Mouse (Mus musculus): ENCODE results near the gene Kifc1. TPM values are rescaled to one million over a fixed set of nuclear protein-coding genes. Genes with fewer than 3 reads are reported as not detected.

Gene Kifc1
- 5.4 and 7.4 TPM in 2 replicates for polyA plus RNA-seq (2016; fragmentation: Nextera tagmentation; extraction: Ambion mirVana)

DNA sequence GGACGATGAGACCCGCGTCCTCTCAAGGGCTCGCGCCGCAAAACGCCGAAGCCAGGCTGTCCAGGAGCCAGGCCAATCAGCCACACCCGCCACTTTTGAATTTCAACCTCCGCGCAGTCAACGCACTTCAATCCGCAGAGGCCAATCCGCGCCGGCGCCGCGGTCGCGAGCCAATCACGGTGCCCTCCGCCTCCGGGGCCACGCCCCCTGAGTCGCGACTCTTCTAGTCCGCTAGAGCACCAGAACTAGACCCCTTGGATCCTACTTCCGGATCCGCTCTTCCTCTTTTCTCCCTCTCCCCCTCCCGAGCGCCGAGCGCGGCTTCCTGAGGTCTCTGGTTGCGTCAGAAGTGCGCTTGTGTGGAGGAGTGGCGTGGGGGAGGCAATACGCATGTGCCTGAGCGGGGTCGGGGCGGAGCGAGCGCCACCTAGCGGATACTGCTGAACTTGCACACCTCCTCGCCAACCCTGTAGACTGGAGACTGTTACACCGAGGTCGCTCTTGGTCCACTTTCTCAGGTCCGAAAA lies at the start of gene Kifc1:
Gene Kifc1 (minus strand): TSS at position 129 of the 527 bp plus-strand sequence.
- Histone ChIP-seq H3K4me2 (peak within 1 kb of the TSS; percentile 69), H3K27me3 (no peaks in the 10 kb centered on the region; the same call in 1 of the 2 replicates), H3K4me1 (peaks cover 13% of the 10 kb centered on the region), H3K4me3 (replicated peaks) (peak within 1 kb of the TSS; percentile 72), H3K9ac (peak within 1 kb of the TSS; percentile 69), H3K36me3 (replicated peaks) (peaks cover 14% of the 10 kb centered on the region), H3K9me3 (no peaks in the 10 kb centered on the region), H3K27ac (peak within 1 kb of the TSS; percentile 76)
- WGBS, result under 1% methylated on average over 49 of the region's 49 CpGs
- ATAC-seq (ENCODE audit: low FRiP score), result peak; percentile 98

DNA sequence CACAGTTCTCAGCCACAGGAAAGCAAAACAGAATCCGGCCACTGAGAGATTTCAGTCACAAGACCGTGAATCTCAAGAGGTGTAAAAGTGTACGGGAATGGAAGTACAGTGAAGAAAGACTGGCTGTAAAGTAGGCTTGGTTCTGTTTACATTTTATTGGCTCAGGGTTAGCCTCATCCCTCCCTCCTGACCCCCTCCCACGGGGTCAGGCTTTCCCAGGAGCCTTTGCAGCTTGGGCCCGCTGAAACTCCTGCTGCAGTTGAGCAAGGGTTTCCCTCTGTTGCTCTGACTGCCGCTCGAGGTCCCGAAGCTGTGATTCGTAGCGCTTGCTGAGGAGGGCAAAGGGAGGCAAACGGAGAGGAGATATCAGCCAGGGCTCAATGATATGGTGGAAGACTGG lies 48.3 kb upstream of the Kifc1 start:
- H3K4me1 ChIP-seq, result peaks cover 23% of the 10 kb centered on the region
- H3K36me3 ChIP-seq (replicated peaks), result peaks cover 58% of the 10 kb centered on the region
- 83% methylated on average over 11 of the region's 11 CpGs for WGBS
- H3K9me3 ChIP-seq, result no peaks in the 10 kb centered on the region
- H3K27me3 ChIP-seq, result no peaks in the 10 kb centered on the region
- ATAC-seq (ENCODE audit: low FRiP score), result no peak
- H3K27ac ChIP-seq, result no peak overlapping the region
- H3K9ac ChIP-seq, result no peak overlapping the region
- H3K4me3 ChIP-seq (replicated peaks), result peak overlapping the region; percentile 87
- peak overlapping the region; percentile 99 for H3K4me2 ChIP-seq

DNA sequence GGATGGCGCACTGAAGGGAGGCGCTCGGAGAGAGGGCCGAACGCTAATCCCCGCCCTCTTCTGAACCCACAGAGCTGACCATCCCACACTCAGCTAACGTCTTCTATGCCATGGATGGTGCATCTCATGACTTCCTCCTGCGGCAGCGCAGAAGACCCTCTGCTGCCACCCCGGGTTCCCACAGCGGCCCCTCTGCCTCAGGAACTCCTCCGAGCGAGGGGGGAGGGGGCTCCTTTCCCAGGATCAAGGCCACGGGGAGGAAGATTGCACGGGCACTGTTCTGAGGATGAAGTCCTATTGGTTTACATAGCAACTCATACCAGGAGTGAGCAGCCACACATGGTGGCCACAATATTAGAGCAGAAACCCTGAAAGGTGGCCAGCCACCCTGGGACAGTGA lies 46.5 kb upstream of the Kifc1 start:
- H3K4me2 ChIP-seq, result no peak overlapping the region
- no peak overlapping the region for H3K9ac ChIP-seq
- peaks cover 64% of the 10 kb centered on the region for H3K36me3 ChIP-seq (replicated peaks)
- H3K4me1 ChIP-seq, result peaks cover 22% of the 10 kb centered on the region
- H3K27me3 ChIP-seq, result no peaks in the 10 kb centered on the region
- ATAC-seq (ENCODE audit: low FRiP score), result no peak
- no peak overlapping the region for H3K27ac ChIP-seq
- no peaks in the 10 kb centered on the region for H3K9me3 ChIP-seq
- H3K4me3 ChIP-seq (replicated peaks), result no peak overlapping the region
- 87% methylated on average over 15 of the region's 15 CpGs for WGBS

DNA sequence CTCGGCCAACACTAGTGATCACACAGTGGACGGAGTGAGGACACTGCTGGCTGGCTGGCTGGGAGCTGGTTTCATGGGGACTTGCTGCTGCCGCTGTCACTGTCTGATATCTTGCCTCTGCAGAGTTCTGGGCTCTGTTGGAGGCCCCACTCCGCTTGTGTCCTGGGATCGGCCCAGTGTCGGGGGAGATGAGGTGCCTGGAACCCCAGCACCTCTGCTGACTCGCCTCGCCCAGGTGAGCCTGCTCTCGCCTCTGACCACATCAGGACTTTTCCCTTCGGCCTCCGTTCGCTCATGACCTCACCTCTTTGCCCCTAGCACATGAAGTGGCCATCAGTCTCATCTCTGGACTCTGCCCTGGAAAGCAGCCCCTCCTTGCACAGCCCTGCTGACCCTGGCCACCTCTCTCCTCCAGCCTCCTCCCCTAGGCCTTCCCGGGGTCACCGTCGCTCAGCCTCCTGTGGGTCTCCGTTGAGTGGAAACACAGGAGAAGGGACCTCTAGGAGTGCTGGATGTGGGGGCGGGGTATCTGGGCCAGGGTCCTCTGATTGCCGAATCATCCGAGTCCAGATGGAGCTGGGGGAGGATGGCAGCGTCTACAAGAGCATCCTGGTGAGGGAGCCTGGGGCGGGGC lies 45.1 kb upstream of the Kifc1 start:
- WGBS, result 89% methylated on average over 21 of the region's 21 CpGs
- H3K9ac ChIP-seq, result no peak overlapping the region
- ATAC-seq (ENCODE audit: low FRiP score), result no peak

DNA sequence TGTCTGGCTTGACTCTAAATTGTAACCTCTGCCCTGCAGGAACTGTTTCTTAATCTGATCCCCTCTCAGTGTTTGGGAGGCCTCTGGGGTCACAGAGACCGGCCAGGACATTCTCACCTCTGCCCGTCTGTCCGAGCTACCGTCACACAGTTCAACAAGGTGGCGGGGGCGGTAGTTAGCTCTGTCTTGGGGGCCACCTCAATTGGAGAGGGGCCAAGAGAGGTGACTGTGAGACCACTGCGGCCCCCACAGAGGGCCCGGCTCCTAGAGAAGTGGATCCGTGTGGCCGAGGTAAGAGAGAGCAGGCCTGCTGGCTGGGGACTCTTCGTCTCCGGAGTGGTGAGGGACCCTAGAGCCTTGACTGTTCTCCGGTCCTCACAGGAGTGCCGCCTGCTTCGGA lies 42.5 kb upstream of the Kifc1 start:
- H3K27me3 ChIP-seq, result no peaks in the 10 kb centered on the region
- ATAC-seq (ENCODE audit: low FRiP score), result no peak
- H3K36me3 ChIP-seq (replicated peaks), result peaks cover 56% of the 10 kb centered on the region
- H3K9me3 ChIP-seq, result no peaks in the 10 kb centered on the region
- no peak overlapping the region for H3K4me2 ChIP-seq
- H3K27ac ChIP-seq, result no peak overlapping the region
- peaks cover 22% of the 10 kb centered on the region for H3K4me1 ChIP-seq
- no peak overlapping the region for H3K9ac ChIP-seq
- H3K4me3 ChIP-seq (replicated peaks), result no peak overlapping the region
- 93% methylated on average over 15 of the region's 15 CpGs for WGBS

More for the DNA sequence above, 45.1 kb upstream of the Kifc1 start:
- Histone ChIP-seq H3K36me3 (replicated peaks) (peaks cover 63% of the 10 kb centered on the region), H3K27ac (no peak overlapping the region), H3K27me3 (no peaks in the 10 kb centered on the region), H3K9me3 (no peaks in the 10 kb centered on the region), H3K4me3 (replicated peaks) (no peak overlapping the region), H3K4me2 (no peak overlapping the region), H3K4me1 (peaks cover 22% of the 10 kb centered on the region)

DNA sequence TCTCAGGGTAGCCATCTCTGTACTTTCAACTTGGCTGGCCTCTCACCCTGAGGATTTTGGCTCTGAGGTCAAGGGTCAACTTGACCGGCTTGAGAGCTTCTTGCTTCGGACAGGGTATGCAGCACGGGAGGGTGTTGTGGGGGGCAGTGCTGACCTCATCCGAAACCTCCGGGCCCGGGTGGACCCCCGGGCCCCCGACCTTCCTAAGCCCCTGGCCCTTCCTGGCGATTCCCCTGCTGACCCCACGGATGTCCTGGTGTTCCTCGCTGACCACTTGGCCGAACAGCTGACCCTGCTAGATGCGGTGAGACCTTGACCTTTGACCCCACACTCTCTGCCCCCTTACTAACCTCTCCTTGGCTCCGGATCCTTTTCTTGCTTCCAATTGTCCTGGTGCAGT lies 42.0 kb upstream of the Kifc1 start:
- Histone ChIP-seq H3K36me3 (replicated peaks) (peaks cover 54% of the 10 kb centered on the region), H3K4me3 (replicated peaks) (no peak overlapping the region)
- WGBS, result 89% methylated on average over 14 of the region's 14 CpGs

DNA sequence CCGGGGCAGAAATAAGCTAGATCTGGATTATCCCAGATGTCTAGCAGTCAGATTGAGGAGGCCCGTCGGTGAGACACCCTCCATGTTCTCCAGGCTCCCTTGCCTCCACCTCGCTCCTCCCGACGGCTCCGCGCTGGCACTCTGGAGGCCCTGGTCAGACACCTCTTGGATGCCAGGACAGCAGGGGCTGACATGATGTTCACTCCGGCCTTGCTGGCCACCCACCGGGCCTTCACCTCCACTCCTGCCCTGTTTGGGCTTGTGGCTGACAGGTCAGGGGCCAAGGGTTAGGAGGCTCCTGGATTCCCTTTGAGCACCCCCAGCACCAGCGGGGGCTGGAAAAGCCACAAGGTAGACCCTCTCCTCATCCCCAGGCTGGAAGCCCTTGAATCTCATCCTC lies 41.5 kb upstream of the Kifc1 start:
- WGBS, result 93% methylated on average over 11 of the region's 11 CpGs
- no peak overlapping the region for H3K4me3 ChIP-seq (replicated peaks)
- no peaks in the 10 kb centered on the region for H3K9me3 ChIP-seq
- peaks cover 51% of the 10 kb centered on the region for H3K36me3 ChIP-seq (replicated peaks)
- H3K27ac ChIP-seq, result no peak overlapping the region
- H3K27me3 ChIP-seq, result no peaks in the 10 kb centered on the region
- H3K4me1 ChIP-seq, result peaks cover 25% of the 10 kb centered on the region
- no peak overlapping the region for H3K9ac ChIP-seq
- no peak for ATAC-seq (ENCODE audit: low FRiP score)
- H3K4me2 ChIP-seq, result no peak overlapping the region

More for the DNA sequence above, 42.0 kb upstream of the Kifc1 start:
- peaks cover 25% of the 10 kb centered on the region for H3K4me1 ChIP-seq
- no peaks in the 10 kb centered on the region for H3K27me3 ChIP-seq
- no peak for ATAC-seq (ENCODE audit: low FRiP score)
- H3K27ac ChIP-seq, result no peak overlapping the region
- no peak overlapping the region for H3K4me2 ChIP-seq
- H3K9ac ChIP-seq, result no peak overlapping the region
- H3K9me3 ChIP-seq, result no peaks in the 10 kb centered on the region

DNA sequence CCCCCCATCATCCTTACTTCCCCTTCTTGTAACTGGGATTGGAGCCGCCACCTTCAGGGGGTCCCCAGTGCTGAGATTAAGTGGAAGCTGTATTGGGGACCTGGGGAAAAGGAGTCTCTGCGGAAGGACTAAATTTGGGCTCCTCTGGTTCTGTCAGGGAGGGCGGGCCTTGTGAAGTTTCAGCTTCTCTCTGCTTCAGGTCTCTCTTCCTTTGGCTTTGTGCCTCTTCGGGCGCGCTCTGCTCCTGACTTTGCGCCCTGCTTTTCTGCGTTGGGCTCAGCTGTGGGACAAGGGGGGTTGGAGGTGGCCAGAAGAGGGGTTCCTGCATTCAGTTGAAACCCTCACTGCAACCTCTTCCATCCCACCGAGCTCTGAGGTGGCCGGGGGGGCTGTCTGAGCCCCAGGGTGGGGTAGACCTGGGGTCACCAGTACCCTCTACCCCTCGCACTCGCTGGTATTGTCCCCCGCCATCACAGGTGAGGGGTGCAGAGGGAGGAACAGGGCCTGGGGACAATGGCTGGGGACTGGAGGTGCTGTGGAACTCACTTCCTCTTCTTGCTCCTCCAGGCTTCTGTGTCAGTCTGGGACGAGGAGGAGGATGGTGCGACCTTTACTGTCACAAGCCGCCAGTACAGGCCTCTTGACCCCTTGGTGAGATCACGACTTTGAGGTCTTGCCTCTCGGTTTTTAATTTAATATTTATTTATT lies 40.9 kb upstream of the Kifc1 start:
- H3K4me3 ChIP-seq (replicated peaks), result peak overlapping the region; percentile 84
- H3K27ac ChIP-seq, result no peak overlapping the region
- H3K9me3 ChIP-seq, result no peaks in the 10 kb centered on the region
- H3K36me3 ChIP-seq (replicated peaks), result peaks cover 52% of the 10 kb centered on the region
- no peaks in the 10 kb centered on the region for H3K27me3 ChIP-seq
- peaks cover 25% of the 10 kb centered on the region for H3K4me1 ChIP-seq
- WGBS, result 41% methylated on average over 18 of the region's 18 CpGs
- peak overlapping the region; percentile 100 for H3K4me2 ChIP-seq
- no peak for ATAC-seq (ENCODE audit: low FRiP score)
- peak overlapping the region; percentile 94 for H3K9ac ChIP-seq

DNA sequence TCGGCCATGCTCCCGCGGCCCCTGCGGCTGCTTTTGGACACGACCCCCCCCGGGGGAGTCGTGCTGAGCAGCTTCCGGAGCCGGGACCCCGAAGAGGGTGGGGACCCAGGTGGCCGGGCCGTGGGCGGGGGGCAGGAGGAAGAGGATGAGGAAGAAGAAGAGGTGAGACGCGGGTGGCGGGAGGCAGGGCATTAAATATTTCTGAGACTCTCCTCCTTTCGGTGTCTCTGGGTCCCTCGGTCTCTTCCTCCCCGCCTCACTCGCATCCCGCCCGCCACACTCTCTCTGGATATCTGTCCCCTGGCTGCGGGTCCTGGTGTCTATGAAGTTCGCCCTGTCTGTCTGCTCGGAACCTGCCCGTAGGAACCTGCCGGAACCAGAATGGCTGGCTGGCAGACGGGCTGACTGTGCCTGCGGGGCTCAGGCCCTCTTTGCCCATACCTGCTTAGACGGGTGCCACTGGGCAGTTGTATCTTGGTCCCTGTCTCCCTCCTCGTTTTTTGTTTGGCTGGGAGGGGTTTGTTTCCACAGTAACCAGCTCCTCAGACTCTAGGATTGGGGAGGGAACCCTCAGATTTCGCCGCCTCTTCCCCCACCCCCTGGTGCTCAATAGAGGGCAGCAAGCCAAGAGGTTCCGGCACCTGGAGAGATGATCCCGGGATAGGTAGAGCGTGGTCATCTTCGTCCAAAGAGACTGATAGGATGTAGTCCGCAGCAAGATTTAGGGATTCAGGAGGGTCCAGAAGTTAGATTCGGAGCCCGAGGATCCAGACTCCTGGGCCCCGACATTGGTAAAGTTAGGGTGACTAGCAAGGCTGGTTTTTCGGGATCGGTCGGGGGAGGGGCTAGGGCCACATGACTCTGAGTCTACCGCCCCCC lies 40.1 kb upstream of the Kifc1 start:
- WGBS, result under 1% methylated on average over 45 of the region's 45 CpGs
- 0 out of 2 replicates have a peak, but pooled peaks have one; percentile 1 for ATAC-seq (ENCODE audit: low FRiP score)
- H3K4me2 ChIP-seq, result peak overlapping the region; percentile 100
- H3K9ac ChIP-seq, result peak overlapping the region; percentile 94
- H3K4me1 ChIP-seq, result peaks cover 25% of the 10 kb centered on the region
- H3K4me3 ChIP-seq (replicated peaks), result peak overlapping the region; percentile 84
- no peaks in the 10 kb centered on the region for H3K9me3 ChIP-seq
- peaks cover 52% of the 10 kb centered on the region for H3K36me3 ChIP-seq (replicated peaks)
- H3K27me3 ChIP-seq, result no peaks in the 10 kb centered on the region
- H3K27ac ChIP-seq, result peak overlapping the region; percentile 97

DNA sequence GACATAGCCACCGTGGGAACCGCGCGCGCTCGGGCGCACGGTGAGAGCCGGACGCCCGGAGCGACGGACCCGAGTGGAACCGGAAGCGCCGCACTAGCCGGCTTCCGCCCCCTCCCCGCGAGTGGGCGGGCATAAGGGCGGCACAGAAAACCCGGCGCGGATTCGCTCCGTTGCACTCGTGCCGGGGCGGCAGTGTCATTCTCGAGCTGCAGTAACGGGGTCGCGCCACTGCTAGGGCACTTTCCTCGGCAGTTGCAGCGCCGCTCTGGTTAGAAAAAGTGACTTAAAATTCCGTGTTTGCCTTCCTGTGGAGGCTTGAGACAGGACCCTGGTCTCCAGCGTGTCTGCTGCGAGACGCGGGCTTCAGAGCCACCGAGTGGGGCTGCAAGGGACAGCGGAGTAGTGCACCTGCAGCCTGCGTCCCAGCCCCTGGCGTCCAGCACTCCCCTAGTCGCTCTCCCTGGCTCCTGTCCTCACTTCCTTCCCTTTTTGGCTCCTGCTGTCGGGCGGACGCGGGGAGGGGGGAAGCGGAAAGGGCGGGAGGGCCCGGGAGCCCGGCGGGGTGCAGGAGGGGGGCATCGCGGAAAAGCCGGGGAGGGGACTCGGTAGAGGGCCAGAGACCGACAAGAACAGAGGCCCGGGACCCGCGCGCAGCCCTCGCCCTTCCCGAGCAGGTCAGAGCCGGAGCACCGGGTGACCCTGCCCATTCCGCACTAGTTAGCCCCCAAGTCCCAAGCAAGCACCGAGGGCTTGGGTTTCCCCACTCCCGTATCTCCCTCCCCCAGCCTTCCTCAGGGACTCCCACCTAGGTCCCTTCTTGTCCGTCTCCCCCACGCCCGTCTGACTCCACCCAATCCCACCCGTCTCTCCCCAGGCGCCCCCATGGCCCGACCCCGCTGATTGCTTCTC lies 39.2 kb upstream of the Kifc1 start, which contains the start of gene Rgl2:
Gene Rgl2 (plus strand): TSS at position 173 of the 909 bp plus-strand sequence.
- Histone ChIP-seq H3K36me3 (replicated peaks) (peaks cover 50% of the 10 kb centered on the region), H3K4me3 (replicated peaks) (peak within 1 kb of the TSS; percentile 84), H3K4me1 (peaks cover 25% of the 10 kb centered on the region)

DNA sequence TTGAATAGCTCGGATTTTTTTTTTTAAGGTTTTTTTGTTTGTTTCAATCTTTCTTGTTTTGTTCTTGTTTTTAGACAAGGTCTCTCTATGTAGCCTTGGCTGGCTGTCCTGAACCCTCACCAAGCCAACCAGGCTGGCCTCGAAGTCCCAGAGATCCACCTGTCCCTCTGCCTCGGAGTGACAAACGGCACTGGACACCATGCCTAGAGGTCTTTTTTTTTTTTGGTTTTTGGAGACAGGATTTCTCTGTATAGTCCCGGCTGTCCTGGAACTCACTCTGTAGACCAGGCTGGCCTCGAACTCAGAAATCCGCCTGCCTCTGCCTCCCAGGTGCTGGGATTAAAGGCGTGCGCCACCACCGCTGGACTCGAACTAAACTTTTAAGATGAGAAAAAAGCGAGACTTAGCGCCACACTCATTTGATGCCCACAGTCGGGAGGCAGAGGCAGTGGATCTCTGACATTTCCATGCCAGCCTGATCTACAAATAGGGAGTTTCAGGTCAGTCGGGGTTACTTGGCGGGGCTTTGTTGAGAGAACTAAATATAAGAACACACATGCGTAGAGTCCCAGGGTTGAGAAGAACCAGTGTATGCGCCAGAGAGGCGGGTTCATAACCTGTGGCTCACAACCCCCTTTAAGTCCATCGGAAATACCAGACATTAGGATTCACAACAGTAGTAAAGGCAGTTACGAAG lies 37.9 kb upstream of the Kifc1 start:
- H3K27ac ChIP-seq, result no peak overlapping the region
- H3K9ac ChIP-seq, result peak overlapping the region; percentile 94
- ATAC-seq (ENCODE audit: low FRiP score), result no peak
- peaks cover 37% of the 10 kb centered on the region for H3K36me3 ChIP-seq (replicated peaks)
- no peaks in the 10 kb centered on the region for H3K9me3 ChIP-seq
- peak overlapping the region; percentile 100 for H3K4me2 ChIP-seq
- H3K27me3 ChIP-seq, result no peaks in the 10 kb centered on the region
- 64% methylated on average over 21 of the region's 21 CpGs for WGBS
- H3K4me1 ChIP-seq, result peaks cover 25% of the 10 kb centered on the region
- peak overlapping the region; percentile 84 for H3K4me3 ChIP-seq (replicated peaks)

More for the DNA sequence above, 39.2 kb upstream of the Kifc1 start, which contains the start of gene Rgl2:
- peak within 1 kb of the TSS; percentile 97 for H3K27ac ChIP-seq
- peak within 1 kb of the TSS; percentile 94 for H3K9ac ChIP-seq
- peak within 1 kb of the TSS; percentile 100 for H3K4me2 ChIP-seq
- no peaks in the 10 kb centered on the region for H3K9me3 ChIP-seq
- under 1% methylated on average over 66 of the region's 80 CpGs for WGBS
- peak; percentile 88 for ATAC-seq (ENCODE audit: low FRiP score)
- H3K27me3 ChIP-seq, result no peaks in the 10 kb centered on the region

Measured in forebrain, embryonic 12.5 days (tissue).